Mouse (Mus musculus) cerebellum, adult 2 months (tissue): ENCODE data around the gene Atp5h. TPM values are rescaled to one million over a fixed set of nuclear protein-coding genes. Genes with fewer than 3 reads are reported as not detected.
A peak's percentile ranks its signal among the peaks of the same experiment; 100 is the strongest.

ENCODE experiments used
- DNase-seq, 2 experiments: peaks; one replicate each; pipeline ENCODE4 v3.0.0; 2021
- H3K27ac ChIP-seq: fragments of 200-500 bp; 2 replicates; pipeline ENCODE4 v1.5.1; 2012; ENCODE audit warnings: low read length, control low read depth, inconsistent platforms; ENCODE audit not compliant: insufficient read depth
- H3K27me3 ChIP-seq: fragments of 200-500 bp; 2 replicates; pipeline ENCODE4 v1.6.1; 2012; ENCODE audit warnings: inconsistent platforms, mild to moderate bottlenecking, low read length, moderate library complexity; ENCODE audit not compliant: control insufficient read depth, insufficient read depth
- H3K4me1 ChIP-seq: fragments of 200-500 bp; 2 replicates; pipeline ENCODE4 v1.6.1; 2011; ENCODE audit warnings: low read length; ENCODE audit not compliant: control insufficient read depth, insufficient read depth
- H3K4me3 ChIP-seq: fragments of 200-500 bp; replicated peaks from 2 replicates; pipeline ENCODE3; 2011; ENCODE audit warnings: mild to moderate bottlenecking, low read depth, low read length, control low read depth; ENCODE audit not compliant: insufficient read depth
- CTCF ChIP-seq: fragments of 200-500 bp; IDR thresholded peaks from 2 replicates; pipeline ENCODE4 v1.5.1; 2011; ENCODE audit warnings: low read depth, mild to moderate bottlenecking, control low read depth, low read length, moderate library complexity, borderline replicate concordance; ENCODE audit not compliant: insufficient read depth
- POLR2A ChIP-seq: fragments of 200-500 bp; IDR thresholded peaks from 2 replicates; pipeline ENCODE4 v1.6.1; 2011; ENCODE audit warnings: low read length, control low read depth, borderline replicate concordance; ENCODE audit not compliant: insufficient read depth
- WGBS: fragments of 180-500 bp; shearing (Covaris S2); methylation state at CpG from one replicate; pipeline ENCODE4 v1.1.7; 2018; 5-methylcytosine and 5-hydroxymethylcytosine counted together
- polyA plus RNA-seq: library from polyadenylated mRNA; depleted of rRNA; stranded (reverse); fragments of >200 nt; gene quantifications from 2 replicates; pipeline ENCODE4 v1.2.3, GENCODE M21; 2012

The Atp5h gene
- polyA plus RNA-seq, 1 experiment = 972 TPM

DNA sequence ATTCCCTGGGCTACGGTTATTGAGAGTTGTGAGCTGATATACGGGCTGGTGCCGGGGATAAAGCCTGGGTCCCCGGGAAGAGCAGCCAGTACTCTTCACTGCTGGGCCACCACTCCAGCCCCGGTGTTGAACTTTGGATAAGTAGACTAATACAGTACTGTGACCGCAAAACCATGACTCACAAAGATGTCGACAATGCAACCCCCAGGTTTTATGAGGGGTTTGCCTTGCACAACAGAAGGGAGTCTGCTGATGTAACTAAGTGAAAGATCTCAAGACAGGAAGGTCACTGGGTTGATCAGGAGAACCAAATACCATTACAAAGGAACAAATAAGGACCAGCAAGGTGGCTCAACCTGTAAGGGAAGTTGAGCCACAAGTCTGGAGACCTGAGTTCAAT, 43.0 kb downstream of the Atp5h start:
- 71% methylated on average over 7 of the region's 7 CpGs for whole genome bisulfite sequencing
- H3K27me3 ChIP-seq = no peaks in the 10 kb centered on the region
- no peak for TF ChIP-seq CTCF
- no peak for TF ChIP-seq POLR2A
- H3K4me3 ChIP-seq = no peak overlapping the region
- no peak overlapping the region for H3K27ac ChIP-seq
- peaks cover 6% of the 10 kb centered on the region; the same call in 1 of the 2 replicates for H3K4me1 ChIP-seq
- DNase-seq = no peak

DNA sequence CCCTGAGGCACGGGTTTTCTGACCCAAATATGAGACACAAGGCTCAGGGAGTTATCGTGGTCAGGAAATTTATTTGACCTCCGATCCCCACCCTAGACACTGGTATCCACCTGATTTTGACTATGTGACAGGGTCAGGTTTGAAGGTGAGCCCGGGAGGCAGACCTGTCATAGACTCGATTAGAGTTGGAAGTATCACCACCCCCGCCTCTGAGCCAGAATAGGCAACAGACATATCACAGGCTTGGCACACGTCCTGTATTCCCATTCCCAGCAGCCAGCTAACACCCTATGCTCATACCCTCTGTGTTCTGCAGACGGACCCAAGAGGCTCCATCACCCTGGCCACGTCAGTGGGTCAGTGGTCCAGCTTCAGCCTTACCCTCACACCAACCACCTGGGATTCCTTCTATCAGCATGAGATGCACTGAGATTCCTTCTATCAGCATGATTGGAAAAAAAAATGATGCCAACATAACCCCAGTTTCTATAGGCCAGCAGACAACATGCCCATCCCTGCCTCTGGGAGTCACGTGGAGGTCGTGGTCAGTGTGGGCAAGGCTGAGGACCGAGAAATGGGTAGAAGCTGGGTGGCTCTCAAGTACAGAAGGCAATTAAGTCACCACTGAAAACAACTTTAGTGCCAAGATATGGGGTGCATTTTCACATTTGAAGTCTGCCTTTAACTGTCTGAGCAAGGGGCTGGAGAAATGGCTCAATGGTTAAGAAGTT, 44.9 kb downstream of the Atp5h start:
- TF ChIP-seq CTCF (no peak), POLR2A (no peak)
- 53% methylated on average over 12 of the region's 12 CpGs for WGBS
- H3K27ac ChIP-seq = peak overlapping the region; percentile 35; the same call in 1 of the 2 replicates
- H3K4me3 ChIP-seq = peak overlapping the region; percentile 50
- DNase-seq = no peak
- H3K27me3 ChIP-seq = no peaks in the 10 kb centered on the region
- peaks cover 6% of the 10 kb centered on the region; the same call in 1 of the 2 replicates for H3K4me1 ChIP-seq

DNA sequence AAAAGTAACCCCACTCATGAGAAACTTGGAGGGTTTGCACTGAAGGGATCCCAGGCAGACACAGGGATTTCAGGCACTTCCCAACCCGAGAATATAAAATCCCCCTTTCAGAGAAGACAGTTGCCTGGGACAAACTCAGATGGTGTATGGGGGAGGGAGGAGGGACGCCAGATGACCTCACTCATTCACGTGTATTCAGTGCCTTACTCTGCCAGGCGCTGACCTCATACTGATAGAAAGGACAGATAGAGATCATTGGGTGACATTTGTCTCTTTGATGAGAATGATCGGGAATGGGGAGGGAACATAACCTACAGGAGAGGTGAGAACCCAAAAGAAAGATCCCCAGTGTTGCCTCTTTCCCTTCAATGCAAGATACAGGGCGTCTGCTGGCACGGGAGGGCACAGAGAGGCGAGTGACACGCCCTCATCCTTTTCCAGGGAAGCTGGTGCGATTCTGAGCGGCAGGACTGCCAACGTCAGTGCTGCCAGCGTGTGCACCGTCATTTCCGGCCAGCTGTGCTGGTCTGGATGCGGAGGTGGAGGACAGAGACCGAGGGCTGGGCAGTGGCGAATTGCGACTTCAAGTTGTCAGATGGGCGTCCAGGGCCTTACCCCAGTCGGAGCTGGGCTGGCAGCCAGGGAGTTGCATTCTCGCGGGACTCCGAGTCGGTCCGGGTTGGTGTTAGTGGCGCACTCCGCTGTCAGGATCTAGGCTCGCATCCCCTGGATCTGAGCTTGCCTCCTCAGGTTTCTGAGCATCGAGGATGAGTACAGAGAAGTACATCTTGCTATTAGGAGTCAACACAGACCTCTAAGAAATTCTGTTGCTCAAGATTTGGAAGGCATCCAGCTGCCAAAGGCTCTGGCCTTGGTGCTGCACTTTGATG, 45.7 kb downstream of the Atp5h start:
- TF ChIP-seq POLR2A = peak; percentile 60; the same call in 1 of the 2 replicates
- TF ChIP-seq CTCF = no peak
- H3K27ac ChIP-seq = peak overlapping the region; percentile 35
- 2% methylated on average over 30 of the region's 30 CpGs for WGBS
- no peaks in the 10 kb centered on the region for H3K27me3 ChIP-seq
- DNase-seq = peak; percentile 78 to 83
- H3K4me3 ChIP-seq = peak overlapping the region; percentile 50
- peaks cover 6% of the 10 kb centered on the region; the same call in 1 of the 2 replicates for H3K4me1 ChIP-seq

GRCm38 (mm10) chr11:115372737-115373136, 47.0 kb downstream of the Atp5h start:
- Histone ChIP-seq H3K27ac (no peak overlapping the region), H3K4me3 (no peak overlapping the region), H3K4me1 (peaks cover 6% of the 10 kb centered on the region; the same call in 1 of the 2 replicates), H3K27me3 (no peaks in the 10 kb centered on the region)
- 57% methylated on average over 2 of the region's 2 CpGs for WGBS
- no peak for DNase-seq
- TF ChIP-seq CTCF (no peak), POLR2A (no peak)

GRCm38 (mm10) chr11:115372015-115372414, 47.7 kb downstream of the Atp5h start:
- DNase-seq = no peak
- 88% methylated on average over 1 of the region's 1 CpGs for WGBS
- Histone ChIP-seq H3K4me1 (peaks cover 6% of the 10 kb centered on the region; the same call in 1 of the 2 replicates), H3K27me3 (no peaks in the 10 kb centered on the region), H3K27ac (no peak overlapping the region), H3K4me3 (no peak overlapping the region)
- TF ChIP-seq CTCF = no peak
- no peak for TF ChIP-seq POLR2A

- DNase-seq = no peak
- Histone ChIP-seq H3K27me3 (no peaks in the 10 kb centered on the region), H3K4me1 (peaks cover 6% of the 10 kb centered on the region; the same call in 1 of the 2 replicates), H3K4me3 (no peak overlapping the region), H3K27ac (no peak overlapping the region)
- WGBS = 79% methylated on average over 8 of the region's 8 CpGs
- no peak for TF ChIP-seq POLR2A
- TF ChIP-seq CTCF = no peak
These were observed 48.4 kb downstream of the Atp5h start for GRCm38 (mm10) chr11:115371354-115371753.

GRCm38 (mm10) chr11:115370368-115370767, 49.4 kb downstream of the Atp5h start:
- no peak for DNase-seq
- H3K27me3 ChIP-seq = no peaks in the 10 kb centered on the region
- no peak overlapping the region for H3K4me3 ChIP-seq
- WGBS = 71% methylated on average over 7 of the region's 7 CpGs
- peaks cover 13% of the 10 kb centered on the region for H3K4me1 ChIP-seq
- TF ChIP-seq POLR2A (no peak), CTCF (no peak)
- no peak overlapping the region for H3K27ac ChIP-seq
